ENCODE assay signal across 8 mouse cellular contexts in the genomic region with DNA sequence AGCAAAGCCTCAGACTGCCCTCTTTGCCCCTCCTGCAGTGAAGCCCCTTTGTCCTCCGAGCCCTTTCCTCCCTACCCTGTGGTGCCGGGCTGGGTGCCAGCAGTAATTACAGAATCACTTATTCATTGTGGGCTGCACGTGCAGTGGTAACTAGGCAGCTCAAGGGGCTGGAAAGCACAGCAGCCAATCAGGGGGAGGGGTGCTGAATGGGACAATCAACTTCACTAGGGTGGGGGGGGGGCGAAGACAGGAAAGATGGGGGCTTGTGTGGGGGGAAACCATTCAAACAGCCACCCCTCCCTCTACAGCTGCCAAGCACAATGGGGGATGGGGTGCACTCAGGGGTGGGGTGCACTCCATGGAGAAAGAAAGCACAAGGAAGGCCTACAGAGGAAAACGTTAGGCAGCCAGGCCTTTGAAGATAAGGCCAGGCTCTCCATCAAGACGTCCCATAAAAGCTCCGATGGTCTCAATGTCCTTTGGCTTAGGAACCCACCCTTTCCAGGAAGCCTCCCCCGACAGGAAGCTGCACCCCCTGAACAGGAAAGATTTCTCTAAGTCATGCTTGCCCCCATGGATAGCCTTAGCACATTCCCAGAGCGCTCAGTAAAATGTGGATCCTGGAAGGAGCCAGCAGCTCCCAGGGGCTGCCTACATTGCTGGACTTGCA. TPM values are rescaled to one million over a fixed set of nuclear protein-coding genes. Genes with fewer than 3 reads are reported as not detected.
DNase-seq lines count a peak whose midpoint lies in the region; ATAC-seq and TF ChIP-seq lines count a peak whose summit lies in the region.

No protein-coding gene starts in this region.

- intact Hi-C loops in left cerebral cortex, postnatal 10 days (cut with DNase I): no loop called here

- no peaks in the 10 kb centered on the region for H3K36me3 ChIP-seq in heart, embryonic 11.5 days (ENCODE audit: control insufficient read depth, insufficient read depth, low read length)
- H3K36me3 ChIP-seq in forebrain, embryonic 12.5 days (replicated peaks): no peaks in the 10 kb centered on the region
- H3K36me3 ChIP-seq in hindbrain, postnatal 0 days (ENCODE audit: insufficient read depth, low read length): no peaks in the 10 kb centered on the region
- H3K36me3 ChIP-seq in stomach, postnatal 0 days (ENCODE audit: control insufficient read depth, insufficient read depth, low read length): no peaks in the 10 kb centered on the region

- DNase-seq in heart, adult 8-10 months (ENCODE audit: low spot score): no peak
- DNase-seq in hindbrain, postnatal 0 days (ENCODE audit: low spot score): peak; percentile 91
- DNase-seq in left cerebral cortex, postnatal 10 days (ENCODE audit: extremely low spot score in 1 of 2, low spot score in 2 of 2): peak; percentile 91 to 93
- DNase-seq in mesoderm, embryonic 11.5 days (ENCODE audit: low read depth, low spot score): peak; percentile 56
- peak; percentile 45 for DNase-seq in stomach, postnatal 0 days (ENCODE audit: low spot score)
- no peak for DNase-seq in urinary bladder, postnatal 36 days (ENCODE audit: low spot score in 2 of 2)

- no peaks in the 10 kb centered on the region for H3K9me3 ChIP-seq in heart, embryonic 11.5 days (replicated peaks; ENCODE audit: control insufficient read depth, low read length)
- H3K9me3 ChIP-seq in forebrain, embryonic 12.5 days: no peaks in the 10 kb centered on the region
- H3K9me3 ChIP-seq in hindbrain, postnatal 0 days (ENCODE audit: low read length): no peaks in the 10 kb centered on the region
- H3K9me3 ChIP-seq in stomach, postnatal 0 days (ENCODE audit: control insufficient read depth, low read length): no peaks in the 10 kb centered on the region

- no peak overlapping the region for H3K4me2 ChIP-seq in heart, embryonic 11.5 days
- H3K4me2 ChIP-seq in forebrain, embryonic 12.5 days: no peak overlapping the region
- H3K4me2 ChIP-seq in hindbrain, postnatal 0 days (ENCODE audit: low read depth, low read length): no peak overlapping the region
- no peak overlapping the region for H3K4me2 ChIP-seq in stomach, postnatal 0 days (replicated peaks; ENCODE audit: low read depth)

- no peak overlapping the region for H3K4me3 ChIP-seq in heart, embryonic 11.5 days (ENCODE audit: low read depth, low read length)
- H3K4me3 ChIP-seq in forebrain, embryonic 12.5 days (replicated peaks): no peak overlapping the region
- no peak overlapping the region for H3K4me3 ChIP-seq in hindbrain, postnatal 0 days (ENCODE audit: low read length)
- no peak overlapping the region for H3K4me3 ChIP-seq in stomach, postnatal 0 days (ENCODE audit: low read depth, low read length)

- no peak for TF ChIP-seq CTCF in hindbrain, postnatal 0 days (IDR thresholded peaks at IDR 0.05; ENCODE audit: low read depth)
- no peak for TF ChIP-seq CTCF in stomach, postnatal 0 days (IDR thresholded peaks at IDR 0.05; ENCODE audit: low read depth)

- peak overlapping the region; percentile 57; the same call in 1 of the 2 replicates for H3K27ac ChIP-seq in heart, embryonic 11.5 days (ENCODE audit: low read depth, low read length)
- H3K27ac ChIP-seq in forebrain, embryonic 12.5 days: peak overlapping the region; percentile 96
- H3K27ac ChIP-seq in hindbrain, postnatal 0 days: peak overlapping the region; percentile 72
- H3K27ac ChIP-seq in stomach, postnatal 0 days (replicated peaks): peak overlapping the region; percentile 63

- no peaks in the 10 kb centered on the region for H3K27me3 ChIP-seq in heart, embryonic 11.5 days (ENCODE audit: control insufficient read depth, insufficient read depth, low read length)
- no peaks in the 10 kb centered on the region for H3K27me3 ChIP-seq in forebrain, embryonic 12.5 days
- H3K27me3 ChIP-seq in hindbrain, postnatal 0 days (ENCODE audit: insufficient read depth, low read length): no peaks in the 10 kb centered on the region
- H3K27me3 ChIP-seq in stomach, postnatal 0 days (ENCODE audit: control insufficient read depth, insufficient read depth, low read length): no peaks in the 10 kb centered on the region

- H3K4me1 ChIP-seq in heart, embryonic 11.5 days (ENCODE audit: control insufficient read depth, insufficient read depth, low read length): peaks cover 4% of the 10 kb centered on the region; the same call in 1 of the 2 replicates
- peaks cover 33% of the 10 kb centered on the region for H3K4me1 ChIP-seq in forebrain, embryonic 12.5 days
- H3K4me1 ChIP-seq in hindbrain, postnatal 0 days (ENCODE audit: insufficient read depth, low read length): no peaks in the 10 kb centered on the region
- no peaks in the 10 kb centered on the region for H3K4me1 ChIP-seq in stomach, postnatal 0 days (replicated peaks; ENCODE audit: control insufficient read depth, insufficient read depth)

- ATAC-seq in heart, embryonic 11.5 days (replicated peaks; ENCODE audit: insufficient number of reproducible peaks, low FRiP score, low TSS enrichment): peak; percentile 75; the same call in 1 of the 2 replicates
- peak; percentile 97 for ATAC-seq in forebrain, embryonic 12.5 days (ENCODE audit: low FRiP score)
- ATAC-seq in hindbrain, postnatal 0 days: peak; percentile 96
- ATAC-seq in stomach, postnatal 0 days (ENCODE audit: low FRiP score, low TSS enrichment): peak; percentile 69; the same call in 1 of the 2 replicates

- H3K9ac ChIP-seq in heart, embryonic 11.5 days (ENCODE audit: low read depth, low read length): 0 out of 2 replicates have a peak overlapping the region, but pooled peaks have one; percentile 22
- H3K9ac ChIP-seq in forebrain, embryonic 12.5 days: no peak overlapping the region
- no peak overlapping the region for H3K9ac ChIP-seq in hindbrain, postnatal 0 days (replicated peaks; ENCODE audit: low read length)
- H3K9ac ChIP-seq in stomach, postnatal 0 days (ENCODE audit: low read length): no peak overlapping the region

- TF ChIP-seq EP300 in stomach, postnatal 0 days (optimal IDR thresholded peaks at IDR 0.05): no peak

- 32% methylated on average over 9 of the region's 9 CpGs for WGBS in heart, embryonic 11.5 days (ENCODE audit: insufficient replicate concordance)
- 8% methylated on average over 9 of the region's 9 CpGs for WGBS in forebrain, embryonic 12.5 days
- WGBS in hindbrain, postnatal 0 days: 11% methylated on average over 9 of the region's 9 CpGs
- WGBS in stomach, postnatal 0 days: 28% methylated on average over 9 of the region's 9 CpGs

RNA-seq across cellular contexts. Expression of a gene that starts 22.8 kb away (rescaled TPM):
- polyA plus RNA-seq in heart, embryonic 11.5 days (2014; fragmentation: Nextera tagmentation; extraction: Ambion mirVana): not detected in 2 replicates
- not detected for total RNA-seq in heart, adult 8-10 months (2022)
- 0.28 and 0.31 TPM in 2 replicates for polyA plus RNA-seq in forebrain, embryonic 12.5 days (2016; fragmentation: Nextera tagmentation; extraction: Ambion mirVana)
- total RNA-seq in hindbrain, postnatal 0 days (2014; rRNA removed): not detected in 2 replicates
- 0.30 and 0.39 TPM in 2 replicates for polyA plus RNA-seq in hindbrain, postnatal 0 days (2015; fragmentation: Nextera tagmentation; extraction: Ambion mirVana)
- total RNA-seq in left cerebral cortex, postnatal 10 days (2021): under 1 TPM; 0.30 to 0.51 TPM
- not detected in 2 replicates for polyA plus RNA-seq in stomach, postnatal 0 days (2015; fragmentation: Nextera tagmentation; extraction: Ambion mirVana)

RNA-seq across cellular contexts. Expression of a gene that starts 42.0 kb away (rescaled TPM):
- polyA plus RNA-seq in heart, embryonic 11.5 days (2014; fragmentation: Nextera tagmentation; extraction: Ambion mirVana): 6.6 and 7.7 TPM in 2 replicates
- total RNA-seq in heart, adult 8-10 months (2022): 1 to 10 TPM; 4.1 to 9.5 (median 5.7) TPM
- polyA plus RNA-seq in forebrain, embryonic 12.5 days (2016; fragmentation: Nextera tagmentation; extraction: Ambion mirVana): 7.8 and 8.3 TPM in 2 replicates
- 12.0 and 19.1 TPM in 2 replicates for total RNA-seq in hindbrain, postnatal 0 days (2014; rRNA removed)
- 6.5 and 6.6 TPM in 2 replicates for polyA plus RNA-seq in hindbrain, postnatal 0 days (2015; fragmentation: Nextera tagmentation; extraction: Ambion mirVana)
- total RNA-seq in left cerebral cortex, postnatal 10 days (2021): 1 to 10 TPM; 5.0 to 5.3 TPM
- polyA plus RNA-seq in stomach, postnatal 0 days (2015; fragmentation: Nextera tagmentation; extraction: Ambion mirVana): 4.7 and 5.0 TPM in 2 replicates

Comparison
In these comparisons a context has a peak if more than half of its experiments do, and no peak if none do; other contexts are left out.
1. DNase-seq: peak in hindbrain, postnatal 0 days (single experiment), left cerebral cortex, postnatal 10 days (2 of 2), mesoderm, embryonic 11.5 days (single experiment) and stomach, postnatal 0 days (single experiment); none in heart, adult 8-10 months (single experiment) and urinary bladder, postnatal 36 days (0 of 2).
2. Peak in every context shown above with its lines, with median percentiles within 50 percentile points of each other: ATAC-seq and H3K27ac ChIP-seq.